Mouse (Mus musculus): ENCODE data around the gene Il4i1. TPM values are rescaled to one million over a fixed set of nuclear protein-coding genes. Genes with fewer than 3 reads are reported as not detected.

Il4i1 gene
- polyA plus RNA-seq, 1 experiment from 2014 or later: 1.1 TPM

GRCm38 (mm10) chr7:44792781-44793180 is 23.4 kb upstream of the Il4i1 start:
- ATAC-seq (ENCODE audit: insufficient number of reproducible peaks, low FRiP score, low TSS enrichment, low read depth): no peak
- DNase-seq (ENCODE audit: low spot score): no peak
- no peak overlapping the region for H3K9ac ChIP-seq (ENCODE audit: low read length)
- H3K4me3 ChIP-seq (ENCODE audit: low read depth, low read length): no peak overlapping the region
- WGBS: 84% methylated on average over 6 of the region's 6 CpGs
- no peaks in the 10 kb centered on the region for H3K9me3 ChIP-seq (ENCODE audit: control insufficient read depth, low read length)
- no peaks in the 10 kb centered on the region for H3K4me1 ChIP-seq (ENCODE audit: control insufficient read depth, insufficient read depth, low read length)
- H3K27ac ChIP-seq (replicated peaks; ENCODE audit: low read depth, low read length): no peak overlapping the region
- H3K27me3 ChIP-seq (ENCODE audit: control insufficient read depth, insufficient read depth, low read length): no peaks in the 10 kb centered on the region
- H3K4me2 ChIP-seq (ENCODE audit: low read depth, severe bottlenecking): no peak overlapping the region
- H3K36me3 ChIP-seq (ENCODE audit: control insufficient read depth, insufficient read depth, low read length): no peaks in the 10 kb centered on the region

GRCm38 (mm10) chr7:44808927-44809326 is 7.3 kb upstream of the Il4i1 start:
- ATAC-seq (ENCODE audit: insufficient number of reproducible peaks, low FRiP score, low TSS enrichment, low read depth): no peak

GRCm38 (mm10) chr7:44809466-44809865 is 6.7 kb upstream of the Il4i1 start:
- 91% methylated on average over 3 of the region's 3 CpGs for WGBS
- Histone ChIP-seq H3K9me3 (ENCODE audit: control insufficient read depth, low read length) (no peaks in the 10 kb centered on the region), H3K36me3 (ENCODE audit: control insufficient read depth, insufficient read depth, low read length) (peaks cover 3% of the 10 kb centered on the region; the same call in 1 of the 2 replicates), H3K4me3 (ENCODE audit: low read depth, low read length) (no peak overlapping the region), H3K27ac (replicated peaks; ENCODE audit: low read depth, low read length) (no peak overlapping the region), H3K9ac (ENCODE audit: low read length) (no peak overlapping the region), H3K4me2 (ENCODE audit: low read depth, severe bottlenecking) (no peak overlapping the region), H3K4me1 (ENCODE audit: control insufficient read depth, insufficient read depth, low read length) (no peaks in the 10 kb centered on the region), H3K27me3 (ENCODE audit: control insufficient read depth, insufficient read depth, low read length) (no peaks in the 10 kb centered on the region)
- ATAC-seq (ENCODE audit: insufficient number of reproducible peaks, low FRiP score, low TSS enrichment, low read depth) (no peak), DNase-seq (ENCODE audit: low spot score) (peak; percentile 8)

More at GRCm38 (mm10) chr7:44808927-44809326, 7.3 kb upstream of the Il4i1 start:
- no peak overlapping the region for H3K27ac ChIP-seq (replicated peaks; ENCODE audit: low read depth, low read length)
- H3K36me3 ChIP-seq (ENCODE audit: control insufficient read depth, insufficient read depth, low read length): peaks cover under 1% of the 10 kb centered on the region; the same call in 1 of the 2 replicates
- H3K4me2 ChIP-seq (ENCODE audit: low read depth, severe bottlenecking): no peak overlapping the region
- WGBS: 84% methylated on average over 2 of the region's 2 CpGs
- H3K27me3 ChIP-seq (ENCODE audit: control insufficient read depth, insufficient read depth, low read length): no peaks in the 10 kb centered on the region
- H3K9me3 ChIP-seq (ENCODE audit: control insufficient read depth, low read length): no peaks in the 10 kb centered on the region
- H3K4me1 ChIP-seq (ENCODE audit: control insufficient read depth, insufficient read depth, low read length): no peaks in the 10 kb centered on the region
- H3K9ac ChIP-seq (ENCODE audit: low read length): no peak overlapping the region
- DNase-seq (ENCODE audit: low spot score): no peak
- no peak overlapping the region for H3K4me3 ChIP-seq (ENCODE audit: low read depth, low read length)

GRCm38 (mm10) chr7:44810365-44810764 is 5.8 kb upstream of the Il4i1 start:
- WGBS: 81% methylated on average over 4 of the region's 4 CpGs
- no peak for DNase-seq (ENCODE audit: low spot score)
- H3K9me3 ChIP-seq (ENCODE audit: control insufficient read depth, low read length): no peaks in the 10 kb centered on the region

GRCm38 (mm10) chr7:44810819-44811557 is 5.2 kb upstream of the Il4i1 start:
- Histone ChIP-seq H3K4me3 (ENCODE audit: low read depth, low read length) (no peak overlapping the region), H3K4me1 (ENCODE audit: control insufficient read depth, insufficient read depth, low read length) (no peaks in the 10 kb centered on the region; the same call in 1 of the 2 replicates), H3K4me2 (ENCODE audit: low read depth, severe bottlenecking) (no peak overlapping the region), H3K9me3 (ENCODE audit: control insufficient read depth, low read length) (no peaks in the 10 kb centered on the region), H3K36me3 (ENCODE audit: control insufficient read depth, insufficient read depth, low read length) (peaks cover 3% of the 10 kb centered on the region; the same call in 1 of the 2 replicates), H3K27me3 (ENCODE audit: control insufficient read depth, insufficient read depth, low read length) (no peaks in the 10 kb centered on the region), H3K27ac (replicated peaks; ENCODE audit: low read depth, low read length) (no peak overlapping the region), H3K9ac (ENCODE audit: low read length) (no peak overlapping the region)
- ATAC-seq (ENCODE audit: insufficient number of reproducible peaks, low FRiP score, low TSS enrichment, low read depth): no peak
- DNase-seq (ENCODE audit: low spot score): peak; percentile 15
- 89% methylated on average over 7 of the region's 7 CpGs for WGBS

More at GRCm38 (mm10) chr7:44810365-44810764, 5.8 kb upstream of the Il4i1 start:
- no peaks in the 10 kb centered on the region; the same call in 1 of the 2 replicates for H3K4me1 ChIP-seq (ENCODE audit: control insufficient read depth, insufficient read depth, low read length)
- H3K9ac ChIP-seq (ENCODE audit: low read length): no peak overlapping the region
- no peaks in the 10 kb centered on the region for H3K27me3 ChIP-seq (ENCODE audit: control insufficient read depth, insufficient read depth, low read length)
- no peak overlapping the region for H3K27ac ChIP-seq (replicated peaks; ENCODE audit: low read depth, low read length)
- H3K4me3 ChIP-seq (ENCODE audit: low read depth, low read length): no peak overlapping the region
- H3K4me2 ChIP-seq (ENCODE audit: low read depth, severe bottlenecking): no peak overlapping the region
- no peak for ATAC-seq (ENCODE audit: insufficient number of reproducible peaks, low FRiP score, low TSS enrichment, low read depth)
- peaks cover 3% of the 10 kb centered on the region; the same call in 1 of the 2 replicates for H3K36me3 ChIP-seq (ENCODE audit: control insufficient read depth, insufficient read depth, low read length)

GRCm38 (mm10) chr7:44812651-44813325 is 3.4 kb upstream of the Il4i1 start:
- Histone ChIP-seq H3K27me3 (ENCODE audit: control insufficient read depth, insufficient read depth, low read length) (no peaks in the 10 kb centered on the region), H3K4me2 (ENCODE audit: low read depth, severe bottlenecking) (0 out of 2 replicates have a peak overlapping the region, but pooled peaks have one; percentile 0)
- peak; percentile 16 for DNase-seq (ENCODE audit: low spot score)

GRCm38 (mm10) chr7:44813985-44814384 is 2.2 kb upstream of the Il4i1 start:
- no peak overlapping the region for H3K4me3 ChIP-seq (ENCODE audit: low read depth, low read length)
- no peak overlapping the region for H3K4me2 ChIP-seq (ENCODE audit: low read depth, severe bottlenecking)
- H3K27me3 ChIP-seq (ENCODE audit: control insufficient read depth, insufficient read depth, low read length): no peaks in the 10 kb centered on the region
- 90% methylated on average over 3 of the region's 3 CpGs for WGBS
- no peak overlapping the region for H3K27ac ChIP-seq (replicated peaks; ENCODE audit: low read depth, low read length)
- ATAC-seq (ENCODE audit: insufficient number of reproducible peaks, low FRiP score, low TSS enrichment, low read depth): no peak
- peaks cover 3% of the 10 kb centered on the region; the same call in 1 of the 2 replicates for H3K36me3 ChIP-seq (ENCODE audit: control insufficient read depth, insufficient read depth, low read length)
- H3K9me3 ChIP-seq (ENCODE audit: control insufficient read depth, low read length): no peaks in the 10 kb centered on the region
- no peak overlapping the region for H3K9ac ChIP-seq (ENCODE audit: low read length)
- H3K4me1 ChIP-seq (ENCODE audit: control insufficient read depth, insufficient read depth, low read length): peaks cover 17% of the 10 kb centered on the region
- DNase-seq (ENCODE audit: low spot score): peak; percentile 9

More at GRCm38 (mm10) chr7:44812651-44813325, 3.4 kb upstream of the Il4i1 start:
- no peak for ATAC-seq (ENCODE audit: insufficient number of reproducible peaks, low FRiP score, low TSS enrichment, low read depth)
- peaks cover 5% of the 10 kb centered on the region for H3K4me1 ChIP-seq (ENCODE audit: control insufficient read depth, insufficient read depth, low read length)
- no peak overlapping the region for H3K4me3 ChIP-seq (ENCODE audit: low read depth, low read length)
- no peak overlapping the region for H3K9ac ChIP-seq (ENCODE audit: low read length)
- H3K9me3 ChIP-seq (ENCODE audit: control insufficient read depth, low read length): no peaks in the 10 kb centered on the region
- H3K36me3 ChIP-seq (ENCODE audit: control insufficient read depth, insufficient read depth, low read length): peaks cover 3% of the 10 kb centered on the region; the same call in 1 of the 2 replicates
- 92% methylated on average over 20 of the region's 20 CpGs for WGBS
- H3K27ac ChIP-seq (replicated peaks; ENCODE audit: low read depth, low read length): no peak overlapping the region

GRCm38 (mm10) chr7:44814423-44814822 is 1.8 kb upstream of the Il4i1 start:
- no peak for DNase-seq (ENCODE audit: low spot score)
- Histone ChIP-seq H3K27ac (replicated peaks; ENCODE audit: low read depth, low read length) (no peak overlapping the region), H3K4me2 (ENCODE audit: low read depth, severe bottlenecking) (no peak overlapping the region), H3K27me3 (ENCODE audit: control insufficient read depth, insufficient read depth, low read length) (no peaks in the 10 kb centered on the region), H3K4me1 (ENCODE audit: control insufficient read depth, insufficient read depth, low read length) (peaks cover 19% of the 10 kb centered on the region), H3K9ac (ENCODE audit: low read length) (no peak overlapping the region), H3K36me3 (ENCODE audit: control insufficient read depth, insufficient read depth, low read length) (peaks cover 5% of the 10 kb centered on the region; the same call in 1 of the 2 replicates), H3K9me3 (ENCODE audit: control insufficient read depth, low read length) (no peaks in the 10 kb centered on the region), H3K4me3 (ENCODE audit: low read depth, low read length) (no peak overlapping the region)
- no peak for ATAC-seq (ENCODE audit: insufficient number of reproducible peaks, low FRiP score, low TSS enrichment, low read depth)
- WGBS: 85% methylated on average over 4 of the region's 4 CpGs
